Mouse (Mus musculus) heart, postnatal 0 days (tissue): ENCODE data around the gene Pck2.

Experiments used
- CTCF ChIP-seq: IDR thresholded peaks from 2 replicates; pipeline ENCODE4 v1.5.1; 2016; ENCODE audit warnings: antibody characterized with exemption, control low read depth, low read depth
- EP300 ChIP-seq: IDR thresholded peaks from 2 replicates; pipeline ENCODE4 v1.6.1; 2016; ENCODE audit warnings: antibody characterized with exemption, low read depth

DNA sequence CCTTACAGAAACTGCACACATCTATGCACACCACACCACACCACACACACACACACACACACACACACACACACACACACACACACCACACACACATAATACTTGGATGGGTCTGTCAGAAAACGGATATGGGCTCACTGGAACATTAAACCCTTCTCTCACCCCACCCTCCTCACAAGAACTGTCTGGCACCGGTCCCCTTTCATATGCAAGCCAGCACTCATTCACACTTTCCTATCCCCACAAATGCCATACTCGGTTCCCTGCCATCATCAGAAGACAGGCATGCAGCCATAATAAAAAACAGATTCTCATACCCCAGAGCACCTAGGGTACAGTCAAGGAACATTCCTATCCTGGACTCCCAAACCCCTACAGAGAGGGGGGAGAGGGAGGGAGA lies 48.0 kb upstream of the Pck2 start:
- TF ChIP-seq CTCF (no peak), EP300 (no peak)
